Mouse (Mus musculus) layer of hippocampus, adult 2 months (tissue): ENCODE results near the gene Cd24a. TPM values are rescaled to one million over a fixed set of nuclear protein-coding genes. Genes with fewer than 3 reads are reported as not detected.
A peak's percentile ranks its signal among the peaks of the same experiment; 100 is the strongest.

ENCODE experiments used
- DNase-seq, 2 experiments: peaks; one replicate each; pipeline ENCODE4 v3.0.0; 2022; ENCODE audit warnings: low spot score in 2 of 2
- H3K27ac ChIP-seq: fragments of 200-600 bp; 2 replicates; pipeline ENCODE4 v1.8.1; 2022
- H3K4me3 ChIP-seq: fragments of 200-600 bp; 2 replicates; pipeline ENCODE4 v1.8.1; 2022; ENCODE audit warnings: mild to moderate bottlenecking
- CTCF ChIP-seq: fragments of 200-600 bp; conservative IDR thresholded peaks from 2 replicates; pipeline ENCODE4 v1.8.1; 2022; ENCODE audit warnings: antibody characterized with exemption, mild to moderate bottlenecking, moderate library complexity
- long read RNA-seq, 2 experiments: library from polyadenylated mRNA; stranded (forward); transcript quantifications; one replicate each; pipeline ENCODE4 v2.0.0; 2021; ENCODE audit warnings: borderline mapping rate in 2 of 2
- total RNA-seq, 2 experiments: library from RNA; stranded (reverse); gene quantifications; 2 replicates each; pipeline ENCODE4 v1.2.3; 2021

The Cd24a gene
- 10 to 100 TPM in 1 of 2 experiments, 1 to 10 TPM in 1; 7.3 to 10.2 TPM for total RNA-seq
- long read RNA-seq, experiment 1, partial matches to known transcripts, result 1 of 4 reads
- long read RNA-seq, experiment 1, other reads (novel, unspliced or antisense), result 0 of 4 reads
- long read RNA-seq, experiment 2, transcript Cd24a-201 (2 exons, 1,816 nt), result major isoform, 5 of 6 reads
- long read RNA-seq, experiment 2, partial matches to known transcripts, result 0 of 6 reads
- long read RNA-seq, experiment 2, other reads (novel, unspliced or antisense), result 1 of 6 reads

GRCm38 (mm10) chr10:43577997-43578331, at the start of gene Cd24a:
Gene Cd24a (plus strand): TSS chr10:43578284.
- no peak within 1 kb of the TSS for H3K27ac ChIP-seq
- TF ChIP-seq CTCF, result no peak
- H3K4me3 ChIP-seq, result peak within 1 kb of the TSS; percentile 60
- no peak for DNase-seq

GRCm38 (mm10) chr10:43534382-43534781, 43.7 kb upstream of the Cd24a start:
- no peak overlapping the region for H3K27ac ChIP-seq
- TF ChIP-seq CTCF, result no peak
- DNase-seq, result no peak
- H3K4me3 ChIP-seq, result no peak overlapping the region

GRCm38 (mm10) chr10:43537652-43538051, 40.4 kb upstream of the Cd24a start:
- no peak overlapping the region for H3K4me3 ChIP-seq
- no peak for DNase-seq
- no peak overlapping the region for H3K27ac ChIP-seq
- no peak for TF ChIP-seq CTCF

- DNase-seq, result no peak
- no peak overlapping the region for H3K4me3 ChIP-seq
- H3K27ac ChIP-seq, result no peak overlapping the region
- TF ChIP-seq CTCF, result no peak
Observed at GRCm38 (mm10) chr10:43538831-43539230, 39.3 kb upstream of the Cd24a start.

GRCm38 (mm10) chr10:43539746-43540310, 38.3 kb upstream of the Cd24a start:
- no peak for DNase-seq
- Histone ChIP-seq H3K27ac (peak overlapping the region; percentile 93), H3K4me3 (peak overlapping the region; percentile 90)

GRCm38 (mm10) chr10:43540442-43541152, 37.5 kb upstream of the Cd24a start, which contains the start of gene 1700021F05Rik:
Gene 1700021F05Rik (minus strand): TSS chr10:43540994.
- peak; percentile 94 to 96 for DNase-seq
- H3K27ac ChIP-seq, result peak within 1 kb of the TSS; percentile 93
- peak; percentile 85 for TF ChIP-seq CTCF
- peak within 1 kb of the TSS; percentile 90 for H3K4me3 ChIP-seq

More at GRCm38 (mm10) chr10:43539746-43540310, 38.3 kb upstream of the Cd24a start:
- TF ChIP-seq CTCF, result no peak

GRCm38 (mm10) chr10:43541153-43541544, 36.9 kb upstream of the Cd24a start:
- TF ChIP-seq CTCF, result peak; percentile 61
- DNase-seq, result no peak
- no peak overlapping the region for H3K27ac ChIP-seq
- H3K4me3 ChIP-seq, result no peak overlapping the region; the same call in 1 of the 2 replicates

GRCm38 (mm10) chr10:43549411-43549810, 28.7 kb upstream of the Cd24a start:
- no peak for DNase-seq
- H3K4me3 ChIP-seq, result no peak overlapping the region
- peak; percentile 25; the same call in 1 of the 2 replicates for TF ChIP-seq CTCF
- H3K27ac ChIP-seq, result no peak overlapping the region

GRCm38 (mm10) chr10:43550923-43551322, 27.2 kb upstream of the Cd24a start:
- no peak for TF ChIP-seq CTCF
- no peak overlapping the region for H3K27ac ChIP-seq
- no peak for DNase-seq

GRCm38 (mm10) chr10:43551388-43551787, 26.7 kb upstream of the Cd24a start:
- H3K4me3 ChIP-seq, result no peak overlapping the region

More at GRCm38 (mm10) chr10:43550923-43551322, 27.2 kb upstream of the Cd24a start:
- H3K4me3 ChIP-seq, result no peak overlapping the region

GRCm38 (mm10) chr10:43557630-43558165, 20.4 kb upstream of the Cd24a start:
- no peak for DNase-seq
- Histone ChIP-seq H3K4me3 (no peak overlapping the region), H3K27ac (no peak overlapping the region)
- TF ChIP-seq CTCF, result no peak

More at GRCm38 (mm10) chr10:43551388-43551787, 26.7 kb upstream of the Cd24a start:
- no peak for TF ChIP-seq CTCF
- DNase-seq, result no peak
- no peak overlapping the region for H3K27ac ChIP-seq

- no peak for DNase-seq
- H3K27ac ChIP-seq, result no peak overlapping the region
- no peak overlapping the region for H3K4me3 ChIP-seq
- TF ChIP-seq CTCF, result no peak
Observed at GRCm38 (mm10) chr10:43559313-43559712, 18.8 kb upstream of the Cd24a start.

- no peak for DNase-seq
- Histone ChIP-seq H3K27ac (no peak overlapping the region), H3K4me3 (no peak overlapping the region)
- TF ChIP-seq CTCF, result peak; percentile 51
Observed at GRCm38 (mm10) chr10:43560765-43561164, 17.3 kb upstream of the Cd24a start.
